8 mouse cellular contexts compared by ENCODE assay signal in the genomic region with DNA sequence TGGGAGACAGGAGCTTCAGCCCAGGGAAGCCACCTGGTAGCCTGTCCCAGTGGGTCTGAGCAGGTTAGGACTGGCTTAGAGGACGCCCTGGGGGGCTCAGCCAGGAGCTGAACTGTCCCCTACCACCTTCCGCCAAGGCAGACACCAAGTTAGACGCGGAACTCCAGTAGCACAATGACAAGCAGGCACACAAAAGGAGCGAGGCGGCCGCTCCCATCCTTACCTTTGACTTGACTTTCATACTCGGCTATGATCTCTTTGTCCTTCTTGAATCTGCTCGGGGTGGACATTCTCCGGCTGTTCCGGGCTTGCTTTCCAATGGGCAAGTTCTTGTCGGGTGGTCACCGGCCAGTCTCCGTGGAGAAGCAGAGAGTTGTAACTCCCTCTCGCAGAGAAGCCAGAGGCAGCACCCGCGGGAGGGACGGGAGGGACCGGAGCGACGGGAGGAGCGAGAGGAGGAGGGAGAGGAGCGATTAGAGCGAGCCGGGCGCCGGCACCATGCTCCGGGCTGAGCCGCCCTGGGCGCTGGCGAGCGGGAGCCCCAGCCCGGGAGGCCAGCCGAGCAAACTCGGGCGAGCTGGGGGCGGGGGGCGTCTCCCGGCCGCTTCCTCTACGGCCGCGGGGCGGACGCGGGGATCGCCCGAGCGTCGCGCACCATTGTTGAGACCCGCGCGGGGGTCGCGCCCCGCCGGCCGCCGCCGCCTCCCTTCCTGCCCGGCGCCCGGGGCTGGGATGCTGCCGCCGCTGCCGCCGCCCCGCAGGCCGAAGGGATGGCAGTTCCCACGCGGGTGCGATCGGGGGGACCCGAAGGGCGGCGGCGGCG. TPM values are rescaled to one million over a fixed set of nuclear protein-coding genes. Genes with fewer than 3 reads are reported as not detected.
DNase-seq lines count a peak whose midpoint lies in the region; ATAC-seq lines count a peak whose summit lies in the region.
"Had no signal": no experiment of that assay in that cellular context is flagged by ENCODE, and none has a peak within 500 bp of the region (broad histone marks: within the 10 kb centered on the region; RNA-seq: fewer than 3 reads in every experiment).

A gene (minus strand): TSS at position 412 of the 823 bp plus-strand sequence.

- no peaks in the 10 kb centered on the region for H3K36me3 ChIP-seq in intestine, embryonic 16.5 days (ENCODE audit: control insufficient read depth, insufficient read depth, low read length)
- no peaks in the 10 kb centered on the region; the same call in 1 of the 2 replicates for H3K36me3 ChIP-seq in limb, embryonic 12.5 days
- H3K36me3 ChIP-seq in midbrain, embryonic 12.5 days = 0 out of 2 replicates have a peak, but pooled peaks cover 3% of the 10 kb centered on the region
- H3K36me3 ChIP-seq in splenic B cell, adult 2 months (ENCODE audit: control insufficient read depth, insufficient read depth, low read length, poor library complexity, severe bottlenecking) = no peaks in the 10 kb centered on the region

- WGBS in intestine, embryonic 16.5 days = 1% methylated on average over 55 of the region's 79 CpGs
- under 1% methylated on average over 48 of the region's 79 CpGs for WGBS in limb, embryonic 12.5 days
- WGBS in midbrain, embryonic 12.5 days = under 1% methylated on average over 57 of the region's 79 CpGs

- no peaks in the 10 kb centered on the region for H3K27me3 ChIP-seq in intestine, embryonic 16.5 days (replicated peaks; ENCODE audit: control insufficient read depth, insufficient read depth, low read length)
- H3K27me3 ChIP-seq in limb, embryonic 12.5 days = no peaks in the 10 kb centered on the region
- H3K27me3 ChIP-seq in midbrain, embryonic 12.5 days = no peaks in the 10 kb centered on the region
- H3K27me3 ChIP-seq in splenic B cell, adult 2 months (ENCODE audit: control insufficient read depth, insufficient read depth, low read length, poor library complexity, severe bottlenecking) = peaks cover 6% of the 10 kb centered on the region

- DNase-seq in adrenal gland, postnatal 25 days = peak; percentile 56
- peak; percentile 74 for DNase-seq in embryo, embryonic 10.5 days (ENCODE audit: low spot score)
- peak; percentile 24 for DNase-seq in splenic B cell, adult 2 months (ENCODE audit: low read depth, low spot score)

- peak within 1 kb of the TSS; percentile 77 for H3K4me3 ChIP-seq in intestine, embryonic 16.5 days (ENCODE audit: low read length)
- H3K4me3 ChIP-seq in limb, embryonic 12.5 days (replicated peaks) = peak within 1 kb of the TSS; percentile 79
- peak within 1 kb of the TSS; percentile 79 for H3K4me3 ChIP-seq in midbrain, embryonic 12.5 days

- peak within 1 kb of the TSS; percentile 74 for H3K27ac ChIP-seq in intestine, embryonic 16.5 days (ENCODE audit: low read length)
- peak within 1 kb of the TSS; percentile 87 for H3K27ac ChIP-seq in limb, embryonic 12.5 days
- peak within 1 kb of the TSS; percentile 92 for H3K27ac ChIP-seq in midbrain, embryonic 12.5 days (replicated peaks)
- H3K27ac ChIP-seq: macrophage had no signal

- peak within 1 kb of the TSS; percentile 82 for H3K9ac ChIP-seq in intestine, embryonic 16.5 days (ENCODE audit: low read depth, low read length)
- peak within 1 kb of the TSS; percentile 92 for H3K9ac ChIP-seq in limb, embryonic 12.5 days (replicated peaks)
- H3K9ac ChIP-seq in midbrain, embryonic 12.5 days (replicated peaks) = peak within 1 kb of the TSS; percentile 86

- H3K9me3 ChIP-seq in intestine, embryonic 16.5 days (ENCODE audit: control insufficient read depth, low read length) = no peaks in the 10 kb centered on the region
- no peaks in the 10 kb centered on the region for H3K9me3 ChIP-seq in limb, embryonic 12.5 days
- H3K9me3 ChIP-seq in midbrain, embryonic 12.5 days = no peaks in the 10 kb centered on the region

- 0 out of 2 replicates have a peak, but pooled peaks cover 8% of the 10 kb centered on the region for H3K4me1 ChIP-seq in intestine, embryonic 16.5 days (ENCODE audit: control insufficient read depth, insufficient read depth, low read length)
- peaks cover 14% of the 10 kb centered on the region for H3K4me1 ChIP-seq in limb, embryonic 12.5 days (replicated peaks)
- H3K4me1 ChIP-seq in midbrain, embryonic 12.5 days = peaks cover 15% of the 10 kb centered on the region

- peak within 1 kb of the TSS; percentile 92 for H3K4me2 ChIP-seq in intestine, embryonic 16.5 days (ENCODE audit: low read depth, low read length)
- H3K4me2 ChIP-seq in limb, embryonic 12.5 days = peak within 1 kb of the TSS; percentile 86
- peak within 1 kb of the TSS; percentile 65 for H3K4me2 ChIP-seq in midbrain, embryonic 12.5 days (replicated peaks)

- ATAC-seq in granulocyte monocyte progenitor cell, adult 5-6 weeks (replicated peaks; ENCODE audit: poor library complexity, severe bottlenecking) = peak; percentile 23
- peak; percentile 87 for ATAC-seq in intestine, embryonic 16.5 days
- ATAC-seq in limb, embryonic 12.5 days (ENCODE audit: insufficient number of reproducible peaks, insufficient read depth, low FRiP score, low TSS enrichment, low read depth) = peak; percentile 65
- ATAC-seq in midbrain, embryonic 12.5 days (ENCODE audit: low FRiP score, low read depth) = peak; percentile 83

RNA-seq across cellular contexts. Expression of the gene that starts here (rescaled TPM):
- total RNA-seq in adrenal gland, postnatal 25 days (2021) = 2.1 and 2.3 TPM in 2 replicates
- not detected in 2 replicates for total RNA-seq in granulocyte monocyte progenitor cell, adult 5-6 weeks (2014; fragmentation: Nextera tagmentation)
- under 0.01 TPM in 1 of 2 replicates, not detected in the other for total RNA-seq in granulocyte monocyte progenitor cell, adult 5-6 weeks (2017)
- polyA plus RNA-seq in intestine, embryonic 16.5 days (2015; fragmentation: Nextera tagmentation; extraction: Ambion mirVana) = 3.7 and 4.7 TPM in 2 replicates
- polyA plus RNA-seq in limb, embryonic 12.5 days (2016; fragmentation: Nextera tagmentation; extraction: Ambion mirVana) = 15.1 and 15.8 TPM in 2 replicates
- polyA plus RNA-seq in midbrain, embryonic 12.5 days (2016; fragmentation: Nextera tagmentation; extraction: Ambion mirVana) = 30.1 and 32.3 TPM in 2 replicates

Comparison
In these comparisons a context has a peak if more than half of its experiments do, and no peak if none do; other contexts are left out.
1. Peak in every context shown above with its lines: DNase-seq, ATAC-seq, H3K4me3 ChIP-seq and H3K27ac ChIP-seq.
2. Peak in ATAC-seq in granulocyte monocyte progenitor cell, adult 5-6 weeks; RNA of the gene not detected or under 1 TPM.
3. DNase-seq: peak in every context shown above with its lines; median percentile 74 in embryo, embryonic 10.5 days; 56 in adrenal gland, postnatal 25 days; 24 in splenic B cell, adult 2 months.
4. ATAC-seq: peak in every context shown above with its lines; median percentile 87 in intestine, embryonic 16.5 days; 83 in midbrain, embryonic 12.5 days; 65 in limb, embryonic 12.5 days; 23 in granulocyte monocyte progenitor cell, adult 5-6 weeks.